Mouse (Mus musculus) limb, embryonic 10.5 days (tissue): ENCODE data around the gene Olfr251. TPM values are rescaled to one million over a fixed set of nuclear protein-coding genes. Genes with fewer than 3 reads are reported as not detected.
A peak's percentile ranks its signal among the peaks of the same experiment; 100 is the strongest.
"Not testable (repeated sequence)": the region's sequence is repeated elsewhere in the genome, so short reads cannot be mapped to it uniquely, and the experiment has no call there.

Source experiments
- DNase-seq: peaks from one replicate; pipeline ENCODE4 v3.0.0-alpha.2; 2017; ENCODE audit warnings: low spot score
- H3K27ac ChIP-seq: fragments of 300-500 bp; sonication (generic); 2 replicates; pipeline ENCODE4 v1.5.1; 2016; ENCODE audit warnings: mild to moderate bottlenecking
- H3K27me3 ChIP-seq: fragments of 300-500 bp; sonication (generic); 2 replicates; pipeline ENCODE4 v1.6.1; 2016; ENCODE audit warnings: low read depth, mild to moderate bottlenecking; ENCODE audit not compliant: poor library complexity, severe bottlenecking
- H3K36me3 ChIP-seq: fragments of 300-500 bp; sonication (generic); 2 replicates; pipeline ENCODE4 v1.6.1; 2016; ENCODE audit warnings: mild to moderate bottlenecking, moderate library complexity
- H3K4me1 ChIP-seq: fragments of 300-500 bp; sonication (generic); 2 replicates; pipeline ENCODE4 v1.6.1; 2016
- H3K4me3 ChIP-seq: fragments of 300-500 bp; sonication (generic); 2 replicates; pipeline ENCODE4 v1.5.1; 2016; ENCODE audit warnings: mild to moderate bottlenecking, moderate library complexity
- H3K9me3 ChIP-seq: fragments of 300-500 bp; sonication (generic); replicated peaks from 2 replicates; pipeline ENCODE4 v1.6.1; 2016; ENCODE audit warnings: mild to moderate bottlenecking
- WGBS: fragments of 180-500 bp; shearing (Covaris S2); methylation state at CpG from one replicate; pipeline ENCODE4 v1.1.7; 2016; 5-methylcytosine and 5-hydroxymethylcytosine counted together
- polyA plus RNA-seq: library from polyadenylated mRNA; unstranded; fragments of >200 nt; fragmentation: Nextera tagmentation; extraction: Ambion mirVana; gene quantifications from 2 replicates; pipeline ENCODE4 v1.2.1, GENCODE M21; 2016

Olfr251 gene
- polyA plus RNA-seq = not detected in 2 replicates

DNA sequence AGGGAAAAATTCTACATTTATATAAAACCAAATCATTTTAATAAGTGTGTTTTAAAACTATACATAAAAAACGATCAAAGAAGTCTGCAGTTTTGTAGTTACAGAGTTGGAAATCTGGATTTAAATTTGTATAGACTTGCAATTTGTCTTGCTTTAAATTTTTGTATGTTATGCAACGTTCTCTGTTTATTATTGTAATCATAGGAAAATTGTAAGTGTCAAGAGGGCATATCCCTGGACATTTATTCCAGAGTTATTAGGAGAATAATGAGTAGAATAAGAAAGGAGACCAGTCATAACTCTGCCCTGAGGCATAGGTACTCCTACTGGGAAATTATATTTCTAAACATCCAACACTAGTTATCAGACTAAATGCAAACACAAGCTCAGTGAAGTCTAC lies at the start of gene Olfr251:
TSS of gene Olfr251 (plus strand) at position 301 of the 400 bp plus-strand sequence.
- Histone ChIP-seq H3K27me3 (no peaks in the 10 kb centered on the region), H3K4me1 (no peaks in the 10 kb centered on the region)
- WGBS = 83% methylated on average over 2 of the region's 2 CpGs

DNA sequence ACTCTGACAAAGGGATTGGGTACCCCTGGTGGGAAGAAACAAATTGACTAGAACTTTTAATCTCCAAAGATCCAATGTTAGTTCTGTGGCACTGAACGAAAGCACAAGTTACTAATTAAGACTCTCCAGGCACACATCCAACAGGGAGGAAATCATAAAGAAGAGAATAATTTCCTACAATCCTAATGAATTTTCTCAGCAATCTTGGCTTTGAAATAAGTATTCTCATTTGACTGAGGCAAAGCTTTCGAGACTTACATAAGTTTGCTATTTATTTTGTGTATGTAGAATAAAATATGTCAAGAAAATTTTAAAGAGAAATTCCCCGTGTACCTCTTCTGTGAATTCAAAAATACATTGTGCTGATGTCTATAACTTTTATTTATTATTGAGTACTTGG lies 48.1 kb upstream of the Olfr251 start, which contains the start of gene Olfr25:
TSS of gene Olfr25 (plus strand) at position 301 of the 400 bp plus-strand sequence.
- no peaks in the 10 kb centered on the region for H3K4me1 ChIP-seq
- H3K4me3 ChIP-seq = no peak within 1 kb of the TSS
- H3K27me3 ChIP-seq = no peaks in the 10 kb centered on the region
- DNase-seq = no peak
- H3K36me3 ChIP-seq = no peaks in the 10 kb centered on the region
- no peaks in the 10 kb centered on the region for H3K9me3 ChIP-seq
- WGBS = 89% methylated on average over 3 of the region's 3 CpGs
- no peak within 1 kb of the TSS for H3K27ac ChIP-seq

More for the DNA sequence above, at the start of gene Olfr251:
- Histone ChIP-seq H3K9me3 (no peaks in the 10 kb centered on the region), H3K27ac (no peak within 1 kb of the TSS), H3K36me3 (no peaks in the 10 kb centered on the region), H3K4me3 (no peak within 1 kb of the TSS)
- DNase-seq = no peak

DNA sequence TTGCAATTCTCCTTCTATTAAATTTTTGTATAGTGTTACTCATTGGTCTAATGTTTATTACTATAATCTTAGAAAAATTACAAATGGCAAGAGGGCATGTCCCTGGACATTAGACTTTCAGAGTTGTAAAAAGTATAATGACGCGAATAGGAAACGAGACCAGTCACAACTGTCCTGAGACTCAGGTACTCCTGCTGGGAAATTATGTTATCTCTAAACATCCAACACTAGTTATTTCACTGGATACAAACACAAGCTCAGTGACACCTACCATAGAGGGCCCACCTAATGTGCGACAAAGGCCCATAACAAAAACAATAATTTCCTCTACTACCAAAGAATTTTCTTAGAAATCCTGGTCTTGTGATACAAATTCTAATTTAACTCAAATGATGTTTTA lies 28.8 kb upstream of the Olfr251 start, which contains the start of gene Olfr898:
TSS of gene Olfr898 (plus strand) at position 301 of the 400 bp plus-strand sequence.
- no peak for DNase-seq
- no peaks in the 10 kb centered on the region for H3K36me3 ChIP-seq
- no peak within 1 kb of the TSS for H3K27ac ChIP-seq
- no peak within 1 kb of the TSS for H3K4me3 ChIP-seq
- no peaks in the 10 kb centered on the region for H3K4me1 ChIP-seq
- H3K9me3 ChIP-seq = no peaks in the 10 kb centered on the region
- no peaks in the 10 kb centered on the region for H3K27me3 ChIP-seq
- 96% methylated on average over 4 of the region's 4 CpGs for WGBS

- 96% methylated on average over 2 of the region's 2 CpGs for WGBS
- H3K9me3 ChIP-seq = no peaks in the 10 kb centered on the region
- H3K4me3 ChIP-seq = no peak within 1 kb of the TSS
- no peaks in the 10 kb centered on the region for H3K27me3 ChIP-seq
- no peak for DNase-seq
- no peak within 1 kb of the TSS for H3K27ac ChIP-seq
- no peaks in the 10 kb centered on the region for H3K36me3 ChIP-seq
- H3K4me1 ChIP-seq = no peaks in the 10 kb centered on the region
Measured at GRCm38 (mm10) chr9:38366596-38366995, 10.3 kb upstream of the Olfr251 start, which contains the start of gene Olfr250. Gene Olfr250 (plus strand): TSS chr9:38366896.

DNA sequence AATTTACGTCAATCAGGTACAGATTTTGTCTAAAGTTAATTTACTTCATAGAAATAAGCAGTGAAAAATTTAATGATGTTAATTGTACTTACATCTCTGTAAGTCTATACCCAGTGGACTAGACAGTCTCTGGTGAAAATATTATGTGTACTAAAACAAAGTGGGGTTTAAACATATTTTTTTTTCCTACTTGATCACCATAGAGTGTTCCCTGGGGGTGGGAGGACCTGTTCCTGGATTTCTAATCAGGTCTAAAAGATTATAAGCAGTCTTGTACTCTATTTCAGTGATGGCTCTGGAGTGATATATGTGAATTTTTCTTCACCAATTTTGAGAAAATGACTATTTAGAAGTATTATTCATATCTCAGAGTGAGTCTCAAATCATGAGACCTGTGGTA lies 24.5 kb downstream of the Olfr251 start, which contains the start of gene Olfr147:
TSS of gene Olfr147 (plus strand) at position 301 of the 400 bp plus-strand sequence.
- Histone ChIP-seq H3K4me1 (no peaks in the 10 kb centered on the region), H3K9me3 (no peaks in the 10 kb centered on the region), H3K27me3 (no peaks in the 10 kb centered on the region), H3K4me3 (no peak within 1 kb of the TSS), H3K36me3 (no peaks in the 10 kb centered on the region), H3K27ac (no peak within 1 kb of the TSS)
- 88% methylated on average over 1 of the region's 1 CpGs for WGBS
- no peak for DNase-seq

DNA sequence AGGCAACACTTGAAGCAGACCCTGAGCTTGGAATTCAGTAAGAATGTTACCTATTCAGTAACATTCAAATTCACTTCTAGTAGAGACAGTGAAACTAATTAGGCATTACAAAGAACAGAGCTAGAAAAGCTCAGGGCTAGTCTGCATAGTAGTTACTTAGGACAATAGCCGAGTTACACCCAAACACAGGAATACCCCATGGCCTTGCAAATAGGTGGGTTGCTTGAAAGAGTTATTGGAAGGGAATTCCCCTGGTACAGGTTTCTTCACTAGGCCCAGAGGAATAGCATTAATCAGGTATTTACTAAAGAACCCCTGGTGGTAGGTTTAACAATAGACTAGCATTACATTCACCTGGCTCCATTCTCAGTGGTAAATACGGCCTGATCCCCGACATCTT lies 30.6 kb downstream of the Olfr251 start:
- not testable (repeated sequence) for H3K36me3 ChIP-seq, H3K4me1 ChIP-seq, H3K27ac ChIP-seq, H3K4me3 ChIP-seq, H3K27me3 ChIP-seq, DNase-seq, H3K9me3 ChIP-seq
- 94% methylated on average over 3 of the region's 3 CpGs for WGBS

DNA sequence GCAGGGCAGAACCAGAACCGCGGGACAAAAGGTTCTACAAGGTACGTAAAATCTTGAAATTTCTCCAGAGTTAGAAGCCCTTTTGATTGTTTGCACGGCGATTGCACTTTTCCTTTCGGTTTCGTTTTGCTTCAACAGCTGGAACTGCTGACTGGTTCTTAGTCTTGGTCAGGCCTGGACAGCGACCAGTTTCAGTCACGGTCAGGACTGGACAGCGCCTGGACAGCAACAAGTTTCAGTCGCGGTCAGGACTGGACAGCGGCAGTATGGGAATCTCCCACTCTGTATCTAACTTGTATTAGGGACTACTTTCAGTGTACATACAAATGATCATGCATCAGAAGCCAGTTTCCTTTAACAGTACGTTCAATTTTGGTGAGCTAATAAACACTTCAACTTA lies 36.6 kb downstream of the Olfr251 start:
- not testable (repeated sequence) for H3K4me1 ChIP-seq, H3K9me3 ChIP-seq, H3K27me3 ChIP-seq, H3K36me3 ChIP-seq, H3K27ac ChIP-seq, H3K4me3 ChIP-seq
- WGBS = 94% methylated on average over 14 of the region's 14 CpGs
- DNase-seq = peak; percentile 47

GRCm38 (mm10) chr9:38423801-38424200 lies 46.9 kb downstream of the Olfr251 start:
- no peaks in the 10 kb centered on the region for H3K4me1 ChIP-seq

GRCm38 (mm10) chr9:38427026-38427425 lies 50.1 kb downstream of the Olfr251 start:
- no peaks in the 10 kb centered on the region for H3K27me3 ChIP-seq
- H3K4me1 ChIP-seq = no peaks in the 10 kb centered on the region
- 62% methylated on average over 1 of the region's 1 CpGs for WGBS
- H3K4me3 ChIP-seq = no peak overlapping the region
- H3K9me3 ChIP-seq = no peaks in the 10 kb centered on the region
- DNase-seq = no peak
- no peak overlapping the region for H3K27ac ChIP-seq
- H3K36me3 ChIP-seq = no peaks in the 10 kb centered on the region

More at GRCm38 (mm10) chr9:38423801-38424200, 46.9 kb downstream of the Olfr251 start:
- Histone ChIP-seq H3K36me3 (no peaks in the 10 kb centered on the region), H3K4me3 (no peak overlapping the region), H3K27me3 (no peaks in the 10 kb centered on the region), H3K27ac (no peak overlapping the region), H3K9me3 (no peaks in the 10 kb centered on the region)
- no peak for DNase-seq

DNA sequence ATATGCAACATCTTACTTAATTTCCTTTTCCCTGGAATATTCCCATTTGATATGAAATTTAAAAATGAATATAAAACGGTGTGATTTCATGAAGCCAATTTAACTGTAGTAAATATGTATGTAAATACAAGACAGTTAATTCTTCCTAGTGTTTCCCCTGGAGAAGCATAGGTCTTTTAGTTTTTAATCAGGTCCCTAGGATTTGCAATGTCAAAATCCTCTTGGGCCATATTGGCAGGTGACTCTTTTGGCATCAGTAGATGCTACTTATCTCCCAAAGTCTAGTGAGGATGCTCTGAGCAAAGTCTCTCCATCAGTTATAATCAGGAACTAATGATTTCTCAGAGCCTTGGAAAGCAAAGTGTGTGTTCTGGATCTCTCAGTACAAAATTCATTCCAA lies 52.3 kb downstream of the Olfr251 start, which contains the start of gene Olfr901:
TSS of gene Olfr901 (plus strand) at position 301 of the 400 bp plus-strand sequence.
- H3K9me3 ChIP-seq = no peaks in the 10 kb centered on the region
- H3K4me3 ChIP-seq = no peak within 1 kb of the TSS
- DNase-seq = no peak
- H3K4me1 ChIP-seq = no peaks in the 10 kb centered on the region
- no peaks in the 10 kb centered on the region for H3K36me3 ChIP-seq
- H3K27ac ChIP-seq = no peak within 1 kb of the TSS
- no peaks in the 10 kb centered on the region for H3K27me3 ChIP-seq
- WGBS = 82% methylated on average over 1 of the region's 1 CpGs

Other genes starting within 250 kb of the Olfr251 start
- gene Olfr890, start 234.6 kb upstream of the Olfr251 start, polyA plus RNA-seq = not detected in 2 replicates
- gene Olfr891, start 196.3 kb upstream of the Olfr251 start, polyA plus RNA-seq = not detected in 2 replicates
- not detected in 2 replicates for gene Olfr893, start 168.7 kb upstream of the Olfr251 start, polyA plus RNA-seq
- gene Olfr894, start 159.0 kb upstream of the Olfr251 start, polyA plus RNA-seq = not detected in 2 replicates
- gene Olfr143, start 124.3 kb upstream of the Olfr251 start, polyA plus RNA-seq = not detected in 2 replicates
- gene Olfr895, start 109.2 kb upstream of the Olfr251 start, polyA plus RNA-seq = not detected in 2 replicates
- gene Olfr896-ps1, start 86.0 kb upstream of the Olfr251 start, polyA plus RNA-seq = not detected in 2 replicates
- not detected in 2 replicates for gene Olfr25, start 48.0 kb upstream of the Olfr251 start, polyA plus RNA-seq
- not detected in 2 replicates for gene Olfr898, start 28.7 kb upstream of the Olfr251 start, polyA plus RNA-seq
- not detected in 2 replicates for gene Olfr250, start 10.2 kb upstream of the Olfr251 start, polyA plus RNA-seq
- gene Olfr147, start 24.6 kb downstream of the Olfr251 start, polyA plus RNA-seq = not detected in 2 replicates
- gene Olfr901, start 52.4 kb downstream of the Olfr251 start, polyA plus RNA-seq = not detected in 2 replicates
- not detected in 2 replicates for gene Olfr902, start 70.6 kb downstream of the Olfr251 start, polyA plus RNA-seq
- not detected in 2 replicates for gene Olfr904, start 86.1 kb downstream of the Olfr251 start, polyA plus RNA-seq
- gene Olfr905, start 94.0 kb downstream of the Olfr251 start, polyA plus RNA-seq = not detected in 2 replicates
- not detected in 2 replicates for gene Olfr906, start 110.0 kb downstream of the Olfr251 start, polyA plus RNA-seq
- gene Olfr907, start 118.7 kb downstream of the Olfr251 start, polyA plus RNA-seq = not detected in 2 replicates
- not detected in 2 replicates for gene Olfr911-ps1, start 144.5 kb downstream of the Olfr251 start, polyA plus RNA-seq
- not detected in 2 replicates for gene Olfr910, start 160.8 kb downstream of the Olfr251 start, polyA plus RNA-seq
- not detected in 2 replicates for gene Olfr912, start 203.1 kb downstream of the Olfr251 start, polyA plus RNA-seq
- not detected in 2 replicates for gene Olfr913, start 215.7 kb downstream of the Olfr251 start, polyA plus RNA-seq
- gene Olfr914, start 228.0 kb downstream of the Olfr251 start, polyA plus RNA-seq = not detected in 2 replicates